Mouse (Mus musculus) lung, embryonic 15.5 days (tissue): ENCODE measurements around the gene Des. TPM values are rescaled to one million over a fixed set of nuclear protein-coding genes. Genes with fewer than 3 reads are reported as not detected.

Source experiments
- ATAC-seq: fragments of 200-750 bp; cut with Nextera tagmentation; 2 replicates; pipeline ENCODE4 v1.8.0; 2017; ENCODE audit warnings: moderate number of reproducible peaks, borderline replicate concordance; ENCODE audit not compliant: low FRiP score, low TSS enrichment; ENCODE audit errors: extremely low read depth
- H3K27ac ChIP-seq: fragments of 300-500 bp; sonication (generic); 2 replicates; pipeline ENCODE4 v1.5.1; 2015; ENCODE audit warnings: moderate library complexity, mild to moderate bottlenecking, inconsistent platforms
- H3K27me3 ChIP-seq: fragments of 300-500 bp; sonication (generic); 2 replicates; pipeline ENCODE4 v1.6.1; 2015; ENCODE audit warnings: inconsistent platforms
- H3K36me3 ChIP-seq: fragments of 300-500 bp; sonication (generic); 2 replicates; pipeline ENCODE4 v1.6.1; 2015; ENCODE audit warnings: inconsistent platforms
- H3K4me1 ChIP-seq: fragments of 300-500 bp; sonication (generic); 2 replicates; pipeline ENCODE4 v1.6.1; 2015; ENCODE audit warnings: inconsistent platforms
- H3K4me2 ChIP-seq: fragments of 300-500 bp; sonication (generic); 2 replicates; pipeline ENCODE4 v1.6.1; 2015; ENCODE audit warnings: inconsistent platforms, mild to moderate bottlenecking, moderate library complexity
- H3K4me3 ChIP-seq: fragments of 300-500 bp; sonication (generic); 2 replicates; pipeline ENCODE4 v1.5.1; 2015; ENCODE audit warnings: mild to moderate bottlenecking, inconsistent platforms
- H3K9ac ChIP-seq: fragments of 300-500 bp; sonication (generic); 2 replicates; pipeline ENCODE4 v1.6.1; 2015; ENCODE audit warnings: inconsistent platforms
- H3K9me3 ChIP-seq: fragments of 300-500 bp; sonication (generic); 2 replicates; pipeline ENCODE4 v1.6.1; 2016; ENCODE audit warnings: inconsistent platforms
- WGBS: fragments of 180-500 bp; shearing (Covaris S2); methylation state at CpG from one replicate; pipeline ENCODE4 v1.1.7; 2015; 5-methylcytosine and 5-hydroxymethylcytosine counted together
- polyA plus RNA-seq: library from polyadenylated mRNA; unstranded; fragments of >200 nt; fragmentation: Nextera tagmentation; extraction: Ambion mirVana; gene quantifications from 2 replicates; pipeline ENCODE4 v1.2.1, GENCODE M21; 2015

Gene Des
- polyA plus RNA-seq, 1 experiment from 2014 or later, result 59.5 TPM

DNA sequence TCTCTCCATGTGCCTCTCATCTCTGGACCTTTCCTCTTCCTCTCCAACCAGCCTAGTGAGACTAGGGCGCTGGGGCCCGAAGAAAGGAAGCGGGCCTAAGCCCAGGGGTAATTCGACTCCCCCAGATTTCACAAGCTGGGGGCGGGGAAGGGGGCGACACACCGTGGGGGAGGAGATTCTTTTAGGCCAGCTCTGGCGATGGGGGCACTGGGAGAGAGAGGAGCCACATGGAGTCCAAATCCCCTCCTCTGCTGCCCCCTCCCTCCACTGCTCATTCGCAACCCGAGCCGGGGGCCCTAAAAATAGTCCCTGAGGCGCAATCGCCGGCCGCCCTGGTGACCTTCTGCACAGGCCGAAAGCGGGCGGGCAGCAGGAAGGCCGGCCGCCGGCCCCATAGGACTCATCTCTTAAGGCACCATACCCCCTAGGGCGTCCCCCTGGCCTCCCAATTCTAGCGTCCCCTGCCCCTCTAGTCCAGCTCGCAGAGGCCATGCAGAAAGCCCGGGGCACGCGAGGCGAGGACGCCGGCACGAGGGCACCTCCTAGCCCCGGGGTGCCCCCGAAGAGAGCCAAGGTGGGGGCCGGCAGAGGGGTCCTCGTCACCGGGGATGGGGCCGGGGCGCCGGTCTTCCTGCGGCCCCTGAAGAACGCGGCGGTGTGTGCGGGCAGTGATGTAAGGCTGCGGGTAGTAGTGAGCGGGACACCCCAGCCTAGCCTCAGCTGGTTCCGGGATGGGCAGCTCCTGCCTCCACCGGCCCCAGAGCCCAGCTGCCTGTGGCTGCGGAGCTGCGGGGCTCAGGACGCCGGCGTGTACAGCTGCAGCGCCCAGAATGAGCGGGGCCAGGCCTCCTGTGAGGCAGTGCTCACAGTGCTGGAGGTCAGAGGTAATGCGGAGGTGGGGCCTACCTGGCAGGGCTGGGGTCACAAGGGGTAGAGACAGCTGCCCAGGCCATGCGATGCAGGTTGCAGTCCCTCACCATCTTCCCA, 15.1 kb downstream of the Des start, which contains the start of gene Speg:
Gene Speg, plus strand, starts transcription at position 348 of the 987 bp plus-strand sequence.
- WGBS, result 9% methylated on average over 56 of the region's 57 CpGs
- Histone ChIP-seq H3K4me1 (peaks cover 12% of the 10 kb centered on the region), H3K4me2 (peak within 1 kb of the TSS; percentile 59), H3K4me3 (peak within 1 kb of the TSS; percentile 18; the same call in 1 of the 2 replicates), H3K9ac (peak within 1 kb of the TSS; percentile 29; the same call in 1 of the 2 replicates), H3K27me3 (peaks cover 40% of the 10 kb centered on the region), H3K36me3 (no peaks in the 10 kb centered on the region), H3K27ac (no peak within 1 kb of the TSS), H3K9me3 (no peaks in the 10 kb centered on the region)
- peak; percentile 44 for ATAC-seq

DNA sequence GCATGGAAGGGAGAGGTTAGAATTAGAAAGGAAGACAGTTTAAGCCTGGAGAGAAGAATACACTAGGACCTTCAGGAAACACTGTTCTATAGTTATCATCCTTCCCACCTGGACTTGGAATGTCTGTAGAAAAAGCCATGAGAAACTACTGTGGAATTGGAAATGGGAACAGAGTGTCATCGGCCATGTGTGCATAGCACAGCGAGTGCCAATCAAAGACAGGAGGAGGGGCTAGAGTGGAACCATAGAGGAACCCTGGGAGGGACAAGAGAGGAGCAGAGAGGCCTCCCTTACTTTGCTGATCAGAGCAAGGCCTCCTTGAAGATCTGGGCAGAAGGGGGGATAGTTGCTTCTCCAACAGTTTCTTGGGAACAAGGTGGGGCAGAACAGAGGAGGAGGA, 19.1 kb downstream of the Des start:
- Histone ChIP-seq H3K36me3 (no peaks in the 10 kb centered on the region), H3K9me3 (no peaks in the 10 kb centered on the region), H3K9ac (no peak overlapping the region), H3K4me3 (no peak overlapping the region), H3K27me3 (peaks cover 61% of the 10 kb centered on the region), H3K4me1 (peaks cover 24% of the 10 kb centered on the region), H3K4me2 (no peak overlapping the region), H3K27ac (no peak overlapping the region)
- ATAC-seq, result no peak
- WGBS, result 57% methylated on average over 2 of the region's 2 CpGs

DNA sequence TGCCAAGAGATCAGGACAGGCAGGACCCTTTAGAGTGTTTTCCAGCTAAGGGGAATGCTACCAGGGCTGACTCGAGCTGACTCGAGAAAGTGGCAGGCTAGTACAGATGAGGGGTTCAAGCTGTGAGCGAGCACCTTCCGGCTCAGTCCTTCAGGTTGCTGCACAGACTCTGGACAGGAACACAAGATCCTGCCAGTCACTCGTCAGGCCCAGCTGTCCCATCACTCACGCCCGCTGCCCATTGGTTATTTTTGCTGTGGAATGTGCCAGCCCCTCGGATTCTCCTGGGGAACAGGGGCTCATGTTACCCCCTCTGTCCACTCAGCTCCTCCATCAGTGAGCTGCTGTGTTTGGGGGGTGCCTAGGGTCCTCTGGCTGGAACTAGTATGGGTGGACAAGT, 19.8 kb downstream of the Des start:
- no peak overlapping the region for H3K9ac ChIP-seq
- H3K27ac ChIP-seq, result no peak overlapping the region
- WGBS, result 57% methylated on average over 8 of the region's 8 CpGs
- H3K4me2 ChIP-seq, result no peak overlapping the region
- H3K9me3 ChIP-seq, result no peaks in the 10 kb centered on the region
- no peak for ATAC-seq
- H3K4me1 ChIP-seq, result peaks cover 22% of the 10 kb centered on the region
- peaks cover 60% of the 10 kb centered on the region for H3K27me3 ChIP-seq
- H3K36me3 ChIP-seq, result no peaks in the 10 kb centered on the region
- no peak overlapping the region for H3K4me3 ChIP-seq

DNA sequence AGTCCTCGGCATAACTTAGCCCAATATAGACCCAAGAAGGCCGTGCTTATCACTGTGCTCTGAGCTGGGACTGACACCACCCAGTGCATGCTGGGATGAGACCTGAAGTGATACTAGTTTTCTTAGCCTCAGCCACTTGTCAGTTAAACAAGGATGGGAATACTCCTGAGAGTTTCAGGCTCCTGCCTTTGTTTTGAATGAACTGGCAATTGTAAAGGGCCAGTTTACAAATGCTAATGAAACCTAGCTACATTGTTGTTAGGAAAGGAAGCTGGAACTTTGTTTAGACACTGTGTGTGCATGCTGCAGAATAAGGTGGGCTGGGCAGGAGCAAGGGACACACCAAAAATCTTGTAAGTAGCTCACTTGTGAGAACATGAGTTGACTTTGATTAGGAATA, 20.8 kb downstream of the Des start:
- ATAC-seq, result no peak
- Histone ChIP-seq H3K27me3 (peaks cover 52% of the 10 kb centered on the region), H3K4me2 (no peak overlapping the region), H3K9ac (no peak overlapping the region), H3K36me3 (no peaks in the 10 kb centered on the region), H3K9me3 (no peaks in the 10 kb centered on the region), H3K4me3 (no peak overlapping the region), H3K4me1 (peaks cover 21% of the 10 kb centered on the region), H3K27ac (no peak overlapping the region)
- WGBS, result 33% methylated on average over 2 of the region's 2 CpGs

DNA sequence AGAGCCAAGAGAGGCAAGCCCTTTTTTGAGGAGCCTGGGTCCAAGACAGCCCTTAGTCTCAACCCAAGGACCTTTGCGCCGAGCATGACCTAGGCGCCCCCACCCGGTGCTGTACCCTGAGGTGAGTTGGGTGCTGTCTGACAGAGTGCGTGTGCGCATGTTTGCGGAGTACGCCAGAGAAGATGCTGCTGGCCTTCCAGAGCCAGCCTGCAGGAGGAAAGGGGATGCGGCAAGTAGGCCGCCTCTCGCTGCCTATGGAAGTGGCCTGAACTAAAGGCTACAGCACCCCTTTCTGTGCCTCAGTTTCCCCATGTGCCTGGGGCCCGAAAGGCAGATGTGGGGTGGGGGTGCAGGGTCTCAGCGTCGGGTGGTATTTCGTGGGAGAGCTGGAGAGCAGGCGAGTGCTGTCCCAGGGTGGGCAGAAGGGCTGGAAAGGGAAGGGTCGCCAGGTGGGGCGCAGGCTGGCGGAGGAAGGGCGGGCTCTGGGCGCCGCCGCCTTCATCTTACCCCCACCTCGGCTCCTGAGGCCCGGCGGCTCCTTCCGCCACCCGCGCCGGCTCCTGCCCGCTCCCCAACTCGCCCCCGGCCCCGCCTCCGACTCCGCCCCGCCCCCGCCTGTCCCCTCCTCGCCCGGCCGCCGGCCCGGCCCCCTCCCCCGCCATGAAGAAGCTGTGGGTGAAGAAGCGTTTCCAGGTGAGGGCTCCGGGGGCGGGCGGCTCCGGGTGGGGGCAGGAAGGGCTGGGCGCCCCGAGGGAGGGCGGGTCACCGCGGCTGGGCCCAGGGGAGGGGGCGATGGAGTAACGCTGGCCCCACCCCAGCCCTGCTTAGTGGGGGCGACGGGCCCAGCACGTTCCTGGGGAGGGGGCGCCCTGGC, 21.6 kb downstream of the Des start:
- Histone ChIP-seq H3K27ac (peak overlapping the region; percentile 69), H3K9ac (peak overlapping the region; percentile 55), H3K27me3 (peaks cover 52% of the 10 kb centered on the region), H3K4me3 (peak overlapping the region; percentile 63), H3K4me2 (peak overlapping the region; percentile 89), H3K4me1 (peaks cover 26% of the 10 kb centered on the region), H3K36me3 (no peaks in the 10 kb centered on the region), H3K9me3 (no peaks in the 10 kb centered on the region)
- ATAC-seq, result peak; percentile 63
- WGBS, result 3% methylated on average over 43 of the region's 60 CpGs

DNA sequence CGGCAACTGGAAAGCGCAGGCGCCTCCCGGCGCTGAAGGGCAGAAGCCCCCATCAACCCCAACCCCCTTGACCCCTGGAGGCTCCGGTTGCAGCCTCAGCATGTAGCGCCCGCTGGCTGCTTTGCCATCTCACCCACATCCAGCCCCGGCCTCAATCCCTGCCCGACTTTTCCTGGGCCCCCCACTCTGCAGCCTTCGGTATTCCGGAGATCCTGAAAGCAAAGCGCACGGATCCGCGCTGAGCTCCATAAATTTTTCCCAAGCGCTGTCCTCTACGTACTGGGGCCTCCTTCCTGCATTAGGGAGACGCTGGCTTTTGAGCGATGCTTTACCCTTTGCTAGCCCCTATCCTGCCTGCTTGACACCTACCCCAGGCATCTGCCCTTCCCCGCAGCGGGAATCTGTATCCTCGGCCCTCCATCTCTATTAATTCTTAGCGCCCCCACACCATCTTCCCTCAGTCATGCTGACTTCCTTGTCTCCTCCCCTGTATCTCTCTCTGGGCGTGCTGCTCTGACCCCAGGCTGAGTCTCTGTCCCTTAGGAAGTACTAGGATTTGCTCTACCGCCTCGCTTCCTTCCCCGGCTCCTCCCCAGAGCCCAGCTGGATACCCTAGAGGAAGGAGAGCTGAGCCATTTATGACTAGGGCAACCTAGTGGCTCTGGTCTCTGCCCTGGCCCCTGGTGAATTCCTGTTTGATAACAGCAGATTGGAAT, 22.4 kb downstream of the Des start:
- Histone ChIP-seq H3K4me2 (peak overlapping the region; percentile 89), H3K36me3 (no peaks in the 10 kb centered on the region), H3K27ac (peak overlapping the region; percentile 69), H3K9me3 (no peaks in the 10 kb centered on the region), H3K4me1 (peaks cover 29% of the 10 kb centered on the region), H3K9ac (peak overlapping the region; percentile 55), H3K4me3 (peak overlapping the region; percentile 63), H3K27me3 (peaks cover 53% of the 10 kb centered on the region)
- peak; percentile 16 for ATAC-seq
- 2% methylated on average over 24 of the region's 28 CpGs for WGBS

DNA sequence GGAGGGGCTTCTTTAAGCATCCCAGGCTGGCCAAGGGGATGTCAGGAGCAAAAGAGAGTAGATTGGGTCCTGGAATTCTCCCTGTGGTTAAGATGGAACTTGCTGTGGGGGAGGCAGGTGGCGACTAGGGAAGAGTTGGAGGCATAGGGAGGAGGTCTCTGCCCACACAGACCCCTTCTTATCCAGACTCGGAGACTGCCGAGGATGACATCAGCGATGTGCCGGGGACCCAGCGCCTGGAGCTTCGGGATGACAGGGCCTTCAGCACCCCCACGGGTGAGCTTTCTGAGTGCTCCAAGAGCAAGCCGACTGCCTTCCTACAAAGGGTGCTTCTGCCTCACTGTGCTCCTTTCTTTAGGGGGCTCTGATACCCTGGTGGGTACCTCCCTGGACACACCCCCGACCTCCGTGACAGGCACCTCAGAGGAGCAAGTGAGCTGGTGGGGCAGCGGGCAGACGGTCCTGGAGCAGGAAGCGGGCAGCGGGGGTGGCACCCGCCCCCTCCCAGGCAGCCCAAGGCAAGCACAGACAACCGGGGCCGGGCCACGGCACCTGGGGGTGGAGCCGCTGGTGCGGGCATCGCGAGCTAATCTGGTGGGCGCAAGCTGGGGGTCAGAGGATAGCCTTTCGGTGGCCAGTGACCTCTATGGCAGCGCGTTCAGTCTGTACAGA, 24.5 kb downstream of the Des start:
- WGBS, result 85% methylated on average over 27 of the region's 27 CpGs

DNA sequence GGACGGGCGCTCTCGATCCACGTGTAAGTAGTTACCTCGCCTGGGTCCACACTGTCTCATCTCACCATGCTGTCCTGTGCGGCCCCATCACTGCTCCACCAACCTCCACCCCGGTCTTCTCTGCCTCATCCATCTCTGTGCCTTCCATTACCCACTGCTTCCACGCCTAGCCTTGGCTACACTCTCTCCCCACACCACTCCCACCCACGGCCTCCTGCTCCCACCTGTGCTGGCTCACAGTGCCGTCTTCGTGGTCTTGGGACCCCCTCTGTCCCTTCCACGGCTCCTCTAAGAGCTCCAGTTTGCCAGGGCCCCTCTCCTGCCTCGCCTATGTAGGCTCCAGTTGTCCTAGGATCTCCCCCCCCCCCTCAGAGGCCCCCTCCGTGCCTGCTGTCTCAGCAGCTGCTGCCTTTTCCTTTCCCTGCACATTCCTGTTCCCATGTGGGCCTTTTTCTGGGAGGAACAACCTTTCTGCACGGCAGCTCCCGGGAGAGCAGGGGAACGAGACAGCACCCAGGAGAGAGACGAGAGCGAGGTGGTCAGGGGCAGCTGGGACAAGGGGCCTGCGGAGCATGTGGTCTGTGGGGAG, 25.1 kb downstream of the Des start:
- ATAC-seq, result no peak
- Histone ChIP-seq H3K9me3 (no peaks in the 10 kb centered on the region), H3K27ac (no peak overlapping the region), H3K4me1 (peaks cover 43% of the 10 kb centered on the region), H3K9ac (no peak overlapping the region), H3K4me3 (no peak overlapping the region), H3K36me3 (0 out of 2 replicates have a peak, but pooled peaks cover 2% of the 10 kb centered on the region), H3K27me3 (peaks cover 74% of the 10 kb centered on the region), H3K4me2 (no peak overlapping the region)
- WGBS, result 67% methylated on average over 19 of the region's 20 CpGs

More for the DNA sequence above, 24.5 kb downstream of the Des start:
- Histone ChIP-seq H3K4me1 (peaks cover 43% of the 10 kb centered on the region), H3K27me3 (peaks cover 68% of the 10 kb centered on the region), H3K36me3 (no peaks in the 10 kb centered on the region), H3K4me2 (no peak overlapping the region), H3K9me3 (no peaks in the 10 kb centered on the region), H3K4me3 (no peak overlapping the region), H3K27ac (no peak overlapping the region), H3K9ac (no peak overlapping the region)
- no peak for ATAC-seq

DNA sequence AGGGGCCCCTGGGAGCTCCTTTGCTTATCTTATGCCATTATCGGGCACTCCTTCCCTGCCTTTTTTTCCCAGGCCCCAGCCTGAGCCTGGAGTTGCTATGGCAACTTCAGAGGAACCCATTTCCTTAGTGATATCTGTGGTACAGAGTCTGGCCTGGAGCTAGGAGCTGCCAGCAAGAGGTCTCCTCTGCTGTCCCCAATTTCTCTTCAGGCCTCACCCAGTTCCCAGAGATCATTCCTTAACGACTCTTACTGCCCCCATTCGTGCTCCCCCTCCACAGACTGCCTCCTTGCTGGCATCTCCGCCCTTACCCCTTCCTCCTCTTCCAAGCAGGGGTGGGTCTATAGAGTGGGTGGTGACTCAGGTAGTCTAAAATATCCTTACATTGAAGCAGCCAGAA, 26.0 kb downstream of the Des start:
- Histone ChIP-seq H3K36me3 (0 out of 2 replicates have a peak, but pooled peaks cover 2% of the 10 kb centered on the region), H3K9ac (no peak overlapping the region), H3K27ac (no peak overlapping the region), H3K27me3 (peaks cover 69% of the 10 kb centered on the region), H3K4me3 (no peak overlapping the region), H3K4me2 (no peak overlapping the region), H3K4me1 (peaks cover 43% of the 10 kb centered on the region), H3K9me3 (no peaks in the 10 kb centered on the region)
- ATAC-seq, result no peak
- 34% methylated on average over 4 of the region's 4 CpGs for WGBS

DNA sequence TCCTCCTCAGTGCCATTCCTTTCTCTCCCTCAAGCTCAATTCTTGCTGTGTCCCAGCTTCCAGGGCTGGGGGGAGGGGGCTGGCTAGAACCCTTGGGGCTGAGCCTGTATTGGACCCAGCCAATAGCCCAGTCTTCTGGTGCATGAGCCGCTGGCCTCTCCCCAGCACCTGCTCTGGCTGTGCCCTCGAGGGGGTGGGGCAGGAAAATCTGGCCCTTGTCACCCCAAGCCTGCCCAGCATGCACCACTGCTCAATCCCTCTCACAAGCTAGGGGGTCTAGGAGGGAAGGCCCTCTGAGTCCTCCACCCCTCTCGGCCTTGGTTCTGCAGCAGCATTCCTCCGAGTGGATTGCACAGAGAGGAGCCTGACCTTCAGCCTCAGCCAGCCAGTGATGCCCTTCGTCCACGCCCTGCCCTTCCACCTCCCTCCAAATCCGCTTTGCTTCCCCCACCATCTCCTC, 27.4 kb downstream of the Des start:
- 0 out of 2 replicates have a peak overlapping the region, but pooled peaks have one; percentile 6 for H3K9ac ChIP-seq
- no peak overlapping the region for H3K4me3 ChIP-seq
- WGBS, result 30% methylated on average over 7 of the region's 7 CpGs
- peaks cover 36% of the 10 kb centered on the region for H3K4me1 ChIP-seq
- ATAC-seq, result peak; percentile 10; the same call in 1 of the 2 replicates
- H3K36me3 ChIP-seq, result 0 out of 2 replicates have a peak, but pooled peaks cover 2% of the 10 kb centered on the region
- peaks cover 64% of the 10 kb centered on the region for H3K27me3 ChIP-seq
- no peaks in the 10 kb centered on the region for H3K9me3 ChIP-seq
- H3K4me2 ChIP-seq, result no peak overlapping the region
- H3K27ac ChIP-seq, result no peak overlapping the region
